Mouse (Mus musculus): ENCODE measurements around the gene Rsu1.

Rsu1 gene

GRCm38 (mm10) chr2:13048649-13049048, 222.6 kb downstream of the Rsu1 start:
- no peak for DNase-seq (ENCODE audit: low spot score)

- DNase-seq (ENCODE audit: low spot score) = no peak
Measured at GRCm38 (mm10) chr2:13044555-13044954, 226.7 kb downstream of the Rsu1 start.

GRCm38 (mm10) chr2:13039785-13040184, 231.4 kb downstream of the Rsu1 start:
- DNase-seq (ENCODE audit: low spot score) = no peak

GRCm38 (mm10) chr2:13038772-13039171, 232.4 kb downstream of the Rsu1 start:
- no peak for DNase-seq (ENCODE audit: low spot score)
